Mouse (Mus musculus) layer of hippocampus, postnatal 14 days (tissue): ENCODE results near the gene Kcnq5. TPM values are rescaled to one million over a fixed set of nuclear protein-coding genes. Genes with fewer than 3 reads are reported as not detected.
"Not testable (repeated sequence)": the region's sequence is repeated elsewhere in the genome, so short reads cannot be mapped to it uniquely, and the experiment has no call there.

Experiments
- DNase-seq, 2 experiments: peaks; one replicate each; pipeline ENCODE4 v3.0.0; 2021 to 2022; ENCODE audit warnings: low spot score in 2 of 2, mixed read lengths in 1 of 2
- total RNA-seq, 2 experiments: library from RNA; stranded (reverse); gene quantifications; 2 replicates each; pipeline ENCODE4 v1.2.3; 2021

Gene Kcnq5
- total RNA-seq, 2 experiments from 2014 or later: 77.6 to 78.6 TPM

DNA sequence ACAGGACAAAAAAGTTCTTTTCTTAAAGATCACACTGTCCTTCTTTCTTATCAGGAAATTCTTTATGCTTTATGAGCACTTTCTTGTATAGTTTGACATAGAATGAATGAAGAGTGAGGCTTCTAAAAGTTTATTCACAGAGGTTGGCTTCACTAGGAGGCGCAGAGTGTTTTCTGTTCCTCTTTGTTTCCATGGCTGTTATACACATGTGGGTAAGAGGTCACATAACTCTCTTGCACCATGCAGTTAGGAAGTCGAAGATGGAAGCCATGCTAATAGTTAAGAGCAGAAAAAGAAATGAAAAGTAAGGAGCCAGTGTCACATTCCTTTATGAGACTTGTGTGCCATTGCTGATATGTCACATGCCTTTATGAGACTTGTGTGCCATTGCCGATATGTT, 105.3 kb downstream of the Kcnq5 start:
- no peak for DNase-seq

DNA sequence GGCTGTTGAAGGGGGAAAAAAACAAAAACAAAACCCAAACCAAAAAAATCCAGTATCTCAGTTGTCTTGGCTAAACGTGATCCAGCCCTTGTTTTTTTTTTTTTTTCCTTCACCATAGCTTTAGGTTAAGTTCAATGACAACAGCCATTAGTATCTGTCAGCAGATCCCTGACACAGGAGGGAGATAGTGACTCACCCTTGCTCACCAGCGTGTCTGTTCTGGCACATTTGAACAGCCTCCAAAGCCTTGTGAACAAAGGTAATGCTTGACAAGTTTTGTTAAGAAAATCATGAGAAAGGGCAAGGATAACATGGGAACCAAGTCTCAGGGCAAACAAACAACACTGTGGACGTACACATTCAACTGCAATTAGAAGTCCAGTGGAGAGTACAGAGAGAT, 123.2 kb downstream of the Kcnq5 start:
- no peak for DNase-seq

DNA sequence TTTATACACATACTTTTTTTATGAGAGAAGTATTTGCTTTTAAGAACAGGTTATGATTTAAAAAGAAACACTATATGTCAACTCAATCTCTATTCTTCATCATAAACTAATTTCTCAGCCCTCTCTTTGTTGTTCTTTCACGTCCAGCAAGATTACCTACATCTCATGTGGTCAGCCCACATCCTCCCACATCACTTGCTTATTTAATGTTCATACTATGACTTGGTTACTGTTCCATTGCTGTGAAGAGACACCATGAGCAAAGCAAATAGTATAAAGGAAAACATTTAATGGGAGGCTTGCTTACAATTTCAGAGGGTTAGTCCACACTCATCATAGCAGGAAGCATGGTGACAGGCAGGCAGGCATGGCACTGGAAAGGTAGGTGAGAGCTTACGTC, 124.4 kb downstream of the Kcnq5 start:
- DNase-seq: no peak

DNA sequence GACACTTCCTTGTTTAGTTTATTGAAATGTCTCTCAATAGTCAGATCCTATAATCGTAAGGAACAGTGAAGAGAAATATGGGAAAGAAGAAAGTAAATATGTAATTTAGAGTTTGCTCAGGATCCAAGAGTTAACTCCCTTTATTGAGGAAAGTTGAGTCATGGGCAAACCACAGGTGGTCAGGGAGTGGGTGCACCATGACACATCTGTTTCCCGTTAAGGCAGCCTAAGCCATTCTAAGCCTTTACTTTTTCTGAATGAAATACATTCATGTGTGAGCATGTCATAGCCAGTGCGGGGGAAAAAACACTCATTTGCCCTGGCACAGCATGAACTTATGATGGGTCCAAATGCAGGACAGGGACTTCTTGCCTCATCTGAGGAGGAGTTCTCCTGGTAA, 125.4 kb downstream of the Kcnq5 start:
- no peak for DNase-seq

DNA sequence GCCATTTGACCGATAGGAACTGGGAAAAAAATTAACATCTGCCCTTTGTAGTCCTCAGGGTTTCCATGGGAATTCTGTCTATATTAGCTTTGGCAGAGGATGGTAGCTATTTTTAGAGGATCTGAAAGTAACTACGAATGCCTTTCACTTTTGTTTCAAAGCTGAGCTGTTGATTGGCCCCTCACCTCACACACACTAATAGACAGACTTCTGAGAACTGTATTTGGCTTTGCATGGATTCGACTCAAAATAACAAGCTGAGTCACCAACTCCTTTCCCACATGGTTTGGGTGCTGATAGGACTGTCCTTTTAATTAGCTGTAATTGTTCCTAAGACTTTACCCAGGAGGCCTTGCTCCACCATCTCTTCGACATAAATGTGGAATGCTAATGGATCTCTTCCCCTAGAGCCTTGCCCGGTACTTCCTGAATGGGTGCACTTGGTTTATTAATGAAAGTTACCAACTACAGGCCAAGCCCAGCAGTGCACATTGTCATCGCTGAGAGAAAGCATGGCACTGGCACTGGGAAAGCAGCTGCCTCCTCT, 131.8 kb downstream of the Kcnq5 start:
- peak; percentile 5 to 20 for DNase-seq

DNA sequence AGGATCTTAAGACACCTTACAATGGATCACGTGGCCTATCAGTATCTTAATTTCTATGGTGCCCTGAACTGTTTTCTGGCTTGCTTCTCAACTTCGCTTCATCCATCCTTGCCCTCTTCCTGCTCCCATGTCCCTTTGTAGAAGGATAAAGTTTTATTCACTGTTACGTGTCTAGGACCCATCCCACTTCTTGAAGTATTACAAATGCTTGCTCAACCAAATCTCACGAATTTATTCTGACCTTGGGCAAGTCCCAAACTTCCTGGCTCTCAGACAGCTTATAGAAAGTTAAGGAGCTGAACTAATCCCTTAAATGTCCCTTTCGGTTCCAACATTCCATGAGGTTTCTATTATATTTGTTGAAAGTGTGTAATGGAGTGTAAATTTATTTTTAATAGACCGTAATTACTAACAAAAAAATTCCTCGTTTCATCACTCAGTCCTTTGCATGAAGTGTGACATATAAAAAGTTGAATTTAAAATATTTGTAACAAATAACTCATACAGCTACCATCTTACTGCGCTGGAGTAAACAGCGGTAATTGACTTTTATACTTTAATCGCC, 141.6 kb downstream of the Kcnq5 start:
- DNase-seq: no peak

DNA sequence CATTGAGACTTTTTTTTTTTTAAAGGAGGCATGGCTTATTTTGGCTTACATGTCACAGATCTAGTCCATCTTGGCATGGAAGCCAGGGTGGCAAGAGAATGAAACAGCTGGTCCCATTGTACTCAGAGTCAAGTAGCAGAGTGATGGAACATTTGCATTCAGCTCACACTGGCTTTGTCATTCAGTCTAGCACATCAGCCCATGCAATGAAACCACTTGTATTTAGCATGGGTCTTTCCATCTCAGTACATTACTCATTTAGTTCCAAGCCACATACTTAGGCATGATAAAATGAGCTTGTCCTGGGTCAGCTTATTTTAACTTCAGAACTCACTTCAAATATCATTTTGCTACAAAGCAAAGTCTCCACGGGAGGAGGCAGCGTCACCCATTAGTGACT, 156.7 kb downstream of the Kcnq5 start:
- DNase-seq: peak in 1 of 2 experiments; percentile 39

DNA sequence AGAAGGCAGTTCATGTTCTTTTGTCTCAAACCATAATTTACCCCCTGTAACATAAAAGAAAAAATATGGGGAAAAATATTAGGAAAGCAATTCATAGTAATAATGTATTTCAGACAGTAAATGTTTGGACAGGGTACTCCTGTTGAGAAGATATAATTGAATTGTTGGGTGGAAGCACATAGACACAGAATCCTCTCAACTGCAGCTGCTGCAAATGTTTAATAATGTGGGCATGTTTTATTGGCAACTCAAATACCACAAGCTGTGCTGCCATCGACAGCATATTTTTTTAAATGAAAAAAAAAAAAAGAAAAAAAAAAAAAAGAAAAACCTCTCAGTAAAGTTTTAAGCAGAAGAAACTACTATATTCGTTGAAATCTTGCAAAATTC, 157.3 kb downstream of the Kcnq5 start:
- DNase-seq: peak in 1 of 2 experiments; percentile 50

DNA sequence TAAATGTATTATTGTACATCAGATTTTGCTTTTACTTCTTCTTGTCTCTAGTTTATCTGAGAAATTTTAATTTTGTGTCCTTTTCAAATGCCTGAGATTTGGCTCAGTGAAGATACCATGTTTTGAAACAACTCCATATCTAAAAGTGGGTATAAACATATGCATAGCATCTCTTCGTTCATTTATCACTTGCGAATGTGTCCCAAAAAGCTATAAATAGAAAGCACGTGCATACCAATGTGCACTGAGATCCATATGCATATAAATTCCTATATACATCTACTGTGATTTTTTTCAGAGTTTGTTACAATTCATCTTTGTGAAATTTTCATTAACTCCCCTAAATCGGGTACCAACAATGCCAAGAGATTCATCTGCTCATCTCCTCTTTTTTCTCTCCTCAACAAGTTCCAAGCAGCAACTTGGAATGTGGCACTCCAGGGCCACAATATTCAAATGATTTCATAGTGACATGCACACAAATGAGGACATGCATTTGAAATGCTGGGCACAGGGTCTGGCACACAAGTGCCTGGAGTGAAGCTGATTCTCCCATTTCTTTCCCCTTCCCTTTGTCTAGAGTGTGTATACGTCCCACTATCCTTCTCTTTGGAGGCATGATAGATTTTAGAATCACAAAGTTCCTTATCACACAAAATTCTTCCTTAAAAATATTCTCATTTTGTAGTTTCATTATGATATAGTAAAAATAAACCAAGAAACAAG, 157.8 kb downstream of the Kcnq5 start:
- peak in 1 of 2 experiments; percentile 22 for DNase-seq

DNA sequence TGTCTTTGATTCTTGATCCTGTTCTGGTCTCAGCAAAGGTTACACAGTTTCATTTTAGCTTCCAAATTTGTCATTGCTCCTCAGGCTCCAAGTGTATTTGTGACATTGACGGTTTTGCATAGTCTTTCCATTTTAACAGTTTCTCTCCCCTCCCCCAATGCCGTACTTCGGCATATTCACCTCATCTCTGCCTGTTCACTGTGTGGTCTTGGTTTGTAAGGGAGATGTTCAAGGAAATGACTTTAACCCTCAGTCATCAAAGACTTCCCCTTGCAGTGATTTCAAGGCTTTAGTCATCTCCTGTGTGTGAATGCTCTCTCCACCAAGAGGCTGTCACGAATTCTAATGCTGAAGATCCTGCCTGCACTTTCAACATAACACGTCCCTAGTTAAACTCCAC, 181.0 kb downstream of the Kcnq5 start:
- no peak for DNase-seq

DNA sequence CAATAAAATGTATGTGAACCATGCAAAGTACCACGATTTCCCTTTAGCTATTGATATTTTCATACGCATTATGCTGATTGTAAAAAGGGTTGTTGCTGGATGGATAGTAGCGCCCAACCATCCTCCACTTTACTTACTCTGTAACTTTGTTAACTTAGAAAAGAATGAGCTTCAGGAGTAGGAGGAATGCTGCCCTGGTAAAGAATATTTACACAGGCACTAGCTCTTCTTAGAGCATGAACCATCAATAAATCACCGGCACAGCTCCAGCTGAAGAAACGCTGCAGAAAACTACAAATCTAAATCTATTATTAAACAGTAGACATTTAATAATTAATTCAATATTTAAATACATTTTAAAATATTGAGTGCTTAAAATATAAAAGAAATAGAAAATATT, 184.2 kb downstream of the Kcnq5 start:
- no peak for DNase-seq

DNA sequence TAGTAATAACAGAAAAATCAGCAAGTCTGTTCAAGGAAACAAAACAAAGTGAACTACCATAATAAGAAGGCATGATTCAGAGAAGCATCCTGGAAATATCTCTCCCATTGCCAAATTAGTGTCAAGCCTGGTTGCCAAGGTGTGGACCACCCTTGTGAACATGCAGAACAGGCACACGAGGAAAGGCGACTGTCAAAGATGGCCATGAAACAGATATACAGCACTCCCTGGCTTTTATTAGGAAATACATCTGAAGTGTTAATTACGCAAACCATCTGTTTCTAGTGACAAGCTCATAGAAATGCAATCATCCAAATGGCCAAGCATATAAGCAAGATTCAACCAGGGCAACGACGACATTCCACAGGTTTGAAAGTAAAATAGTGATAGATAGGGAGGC, 187.8 kb downstream of the Kcnq5 start:
- DNase-seq: no peak

DNA sequence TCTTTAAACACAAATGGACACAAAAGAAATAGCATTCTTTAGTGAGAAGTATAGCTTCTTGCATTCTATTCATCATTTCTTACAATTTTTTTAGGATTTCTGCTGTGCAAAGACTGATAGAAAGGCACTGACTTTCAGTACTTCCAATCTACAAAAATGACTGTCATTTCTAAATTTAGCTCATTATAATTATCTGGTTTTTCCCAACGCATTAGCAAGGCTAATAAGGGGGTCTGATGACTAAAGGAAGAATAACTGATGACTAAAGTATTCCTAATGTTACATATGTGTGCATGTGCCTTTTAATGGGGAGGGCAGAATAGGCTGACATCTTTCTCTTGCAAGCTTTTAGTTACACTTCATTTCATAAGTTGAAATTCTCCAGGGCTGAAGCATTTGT, 191.2 kb downstream of the Kcnq5 start:
- DNase-seq: no peak

DNA sequence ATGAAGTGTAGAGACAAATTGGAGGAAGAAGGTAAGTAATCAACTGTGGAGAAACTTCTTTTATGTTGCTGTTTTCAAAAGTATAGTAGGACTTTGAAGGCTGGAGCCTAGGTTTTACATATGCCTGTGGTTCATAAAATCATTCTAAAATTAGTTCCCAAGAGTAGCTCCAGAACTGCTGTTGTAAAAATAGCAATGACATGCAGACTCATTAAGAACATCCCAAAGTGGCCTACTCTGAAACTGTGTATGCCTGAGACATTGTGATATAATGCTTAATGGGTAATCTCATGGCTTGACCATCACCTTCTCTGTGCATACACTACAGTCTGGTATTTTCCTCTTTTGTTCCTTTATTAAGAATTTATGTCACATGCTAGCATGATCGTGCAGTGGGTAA, 212.4 kb downstream of the Kcnq5 start:
- no peak for DNase-seq

DNA sequence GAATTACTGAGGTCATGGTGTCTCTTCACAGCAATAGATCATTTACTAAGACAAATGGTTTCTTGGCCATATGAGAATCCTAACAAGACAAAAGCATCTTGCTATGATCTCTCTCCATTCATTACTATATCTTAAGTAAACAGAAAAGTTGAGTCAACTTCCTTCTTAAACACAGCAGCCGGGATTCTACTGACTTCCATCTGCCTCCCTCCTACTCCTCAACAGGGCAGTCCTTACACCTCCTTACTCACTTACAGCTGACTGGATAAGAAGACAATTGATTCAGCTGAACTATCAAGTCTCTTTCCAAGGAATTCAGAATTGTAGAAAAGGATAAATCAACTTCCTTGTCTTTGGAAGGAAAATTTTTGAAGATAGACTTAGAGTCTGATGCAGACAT, 232.6 kb downstream of the Kcnq5 start:
- no peak for DNase-seq

DNA sequence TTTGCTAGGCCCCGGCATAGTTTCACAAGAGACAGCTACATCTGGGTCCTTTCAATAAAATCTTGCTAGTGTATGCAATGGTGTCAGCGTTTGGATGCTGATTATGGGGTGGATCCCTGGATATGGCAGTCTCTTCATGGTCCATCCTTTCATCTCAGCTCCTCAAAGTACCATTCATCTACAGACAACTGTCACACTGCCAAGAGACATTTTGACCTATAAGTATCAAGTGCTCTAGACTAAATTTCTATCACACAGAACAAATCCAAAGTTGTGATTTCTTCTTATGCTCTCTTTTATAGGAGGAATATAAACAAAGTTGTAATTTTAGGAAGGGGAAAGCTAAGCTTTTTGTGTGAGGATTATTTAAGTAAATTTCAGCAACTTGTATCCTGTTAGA, 238.5 kb downstream of the Kcnq5 start:
- DNase-seq: not testable (repeated sequence)

DNA sequence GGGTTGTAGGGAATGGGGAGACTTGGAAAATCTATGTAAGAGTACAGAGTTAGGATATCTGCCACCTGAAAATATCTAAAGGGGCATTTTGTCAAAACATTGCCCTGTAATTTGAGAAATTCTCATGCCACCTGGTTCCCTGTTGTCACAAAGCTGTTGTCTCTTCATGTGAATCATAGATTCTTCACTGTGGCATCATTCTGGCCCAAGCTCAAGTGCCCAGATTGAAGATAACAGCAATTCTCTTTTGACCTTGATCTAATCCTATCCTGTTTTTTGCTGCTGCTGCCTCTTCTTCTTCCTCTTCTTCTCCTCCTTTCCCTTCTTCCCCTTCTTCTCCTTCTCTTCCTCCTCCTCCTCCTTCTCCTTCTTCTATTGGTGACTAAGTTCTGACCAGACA, 240.5 kb downstream of the Kcnq5 start:
- DNase-seq: no peak

DNA sequence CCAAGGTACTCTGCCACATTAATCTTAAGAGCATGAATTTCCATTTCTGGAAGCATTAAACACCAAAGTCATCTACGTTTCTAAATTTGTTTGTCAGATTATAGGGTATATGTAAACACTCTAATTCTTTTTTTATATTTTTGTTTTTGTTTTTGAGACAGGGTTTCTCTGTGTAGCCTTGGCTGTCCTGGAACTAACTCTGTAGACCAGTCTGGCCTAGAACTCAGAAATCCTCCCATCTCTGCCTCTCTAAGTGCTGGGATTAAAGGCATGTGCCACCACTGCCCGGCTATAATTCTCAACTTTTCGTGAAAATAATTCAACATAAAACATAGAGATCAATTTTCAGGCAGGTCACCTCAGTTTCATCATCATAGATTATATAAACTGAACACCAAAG, 246.9 kb downstream of the Kcnq5 start:
- no peak for DNase-seq

DNA sequence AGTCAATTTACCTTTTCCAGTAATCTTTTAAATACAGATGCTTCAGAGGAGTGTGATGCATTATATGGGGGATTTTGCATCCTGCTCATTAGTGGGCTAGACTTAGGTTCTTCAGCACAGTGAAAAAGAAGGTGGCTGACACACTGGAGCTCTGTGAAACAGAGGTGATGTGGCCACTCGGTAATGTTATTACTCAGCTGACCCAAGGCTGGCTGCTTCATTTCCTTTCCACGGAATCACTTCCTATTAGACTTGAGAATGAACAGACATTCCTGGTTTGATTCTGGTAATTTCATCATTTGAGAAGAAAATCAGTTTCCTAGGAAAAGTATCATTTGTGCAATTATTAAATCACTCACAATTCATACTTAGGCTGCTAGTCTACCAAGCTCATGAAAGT, 249.0 kb downstream of the Kcnq5 start:
- no peak for DNase-seq

DNA sequence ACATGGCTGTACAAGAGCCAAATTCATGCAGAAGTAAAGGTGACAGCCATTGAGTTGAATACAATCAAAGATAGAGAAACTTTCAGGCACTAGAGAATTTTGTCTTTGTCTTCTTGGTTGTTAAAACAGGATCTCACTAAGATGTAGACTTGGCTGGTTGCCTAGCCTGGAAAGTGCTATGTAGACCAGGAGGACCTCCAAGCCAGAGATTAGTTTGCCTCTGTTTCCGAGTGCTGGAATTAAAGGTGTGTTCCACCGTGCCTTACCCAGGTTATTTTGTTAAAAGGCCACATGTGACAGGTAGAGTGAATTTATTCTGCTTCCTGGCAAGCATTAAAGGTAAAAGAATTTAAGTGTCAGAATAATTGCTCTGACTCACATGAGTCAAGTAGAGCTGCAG, 271.3 kb downstream of the Kcnq5 start:
- no peak for DNase-seq

DNA sequence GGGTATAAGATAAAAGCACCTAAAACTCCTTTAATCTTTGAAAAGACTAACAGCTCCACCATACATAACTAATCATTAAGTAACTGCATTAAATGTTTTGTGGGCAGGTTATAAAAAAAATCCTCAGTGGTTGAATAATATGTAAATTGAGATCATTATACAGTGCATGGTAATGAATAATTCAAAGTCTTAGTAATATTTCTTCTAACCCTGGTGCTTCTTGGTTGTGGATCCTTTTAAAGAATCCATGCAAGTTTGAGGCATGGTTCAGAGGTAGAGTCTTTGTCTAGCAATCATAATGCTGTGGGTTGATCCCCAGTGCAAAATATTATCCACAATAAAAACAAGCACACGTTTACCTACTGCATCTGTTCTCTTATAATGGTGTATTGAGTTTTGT, 272.8 kb downstream of the Kcnq5 start:
- DNase-seq: no peak

DNA sequence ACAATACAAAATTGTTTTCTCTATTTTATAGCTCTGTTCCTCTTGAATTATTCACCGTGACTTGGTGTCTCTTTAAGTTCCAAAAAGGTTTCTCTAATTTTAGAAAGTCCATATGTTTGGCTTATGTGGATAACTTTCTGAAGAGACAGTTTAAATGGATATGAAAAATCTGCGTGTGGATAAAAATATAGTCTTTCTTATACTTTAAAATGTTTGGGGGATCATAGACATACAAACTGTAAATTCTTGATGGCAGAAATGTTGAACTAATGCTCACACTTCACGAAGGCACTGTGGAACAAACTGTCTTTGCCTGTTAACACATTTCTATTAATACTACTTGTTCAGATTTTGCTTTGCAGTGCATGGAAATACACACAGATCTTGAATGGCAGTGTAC, 277.3 kb downstream of the Kcnq5 start:
- peak in 1 of 2 experiments; percentile 9 for DNase-seq

DNA sequence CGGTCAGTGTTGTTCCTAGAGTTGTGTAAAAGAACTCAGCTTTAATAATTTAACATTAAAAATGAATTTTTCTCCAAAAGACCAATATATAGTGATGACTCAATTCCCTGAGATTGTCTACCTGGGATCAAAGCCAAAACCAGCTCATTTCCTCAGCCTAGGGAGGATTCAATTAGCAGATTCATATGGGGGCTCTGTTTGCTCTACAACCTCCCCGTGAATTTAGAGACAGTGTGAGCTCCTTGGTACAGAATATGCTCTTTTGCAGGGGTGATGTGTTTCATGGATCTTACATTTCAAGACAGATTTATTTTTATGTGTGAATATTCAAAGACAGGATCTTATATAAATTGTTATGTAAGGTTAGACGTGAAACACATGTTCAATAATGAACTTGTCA, 284.9 kb downstream of the Kcnq5 start:
- DNase-seq: peak in 1 of 2 experiments; percentile 31
